Mouse (Mus musculus): ENCODE results near the gene Upk1a. TPM values are rescaled to one million over a fixed set of nuclear protein-coding genes. Genes with fewer than 3 reads are reported as not detected.

Gene Upk1a
- total RNA-seq, 2 experiments from 2014 or later = not detected

Small RNAs within 50 kb of the gene (microRNA-seq; reads per million reads assigned to microRNA genes)
- gene Mir3569 = not detected

Other genes starting within 250 kb of the Upk1a start
- 1 to 10 TPM; 3.3 to 6.3 TPM for gene Tyrobp, start 199.1 kb downstream of the Upk1a start, total RNA-seq (2021)
- gene Hcst, start 193.0 kb downstream of the Upk1a start, total RNA-seq (2021) = not detected
- gene Nfkbid, start 191.1 kb downstream of the Upk1a start, total RNA-seq (2021) = under 1 TPM in 1 of 2 experiments, not detected in 1; 0.11 TPM
- 1 to 10 TPM in 1 of 2 experiments, under 1 TPM in 1; 0.82 to 1.4 TPM for gene Aplp1, start 167.3 kb downstream of the Upk1a start, total RNA-seq (2021)
- gene Kirrel2, start 155.2 kb downstream of the Upk1a start, total RNA-seq (2021) = not detected
- gene Nphs1, start 154.5 kb downstream of the Upk1a start, total RNA-seq (2021) = not detected
- gene Prodh2, start 119.2 kb downstream of the Upk1a start, total RNA-seq (2021) = not detected
- under 1 TPM; 0.27 to 0.47 TPM for gene Arhgap33, start 77.8 kb downstream of the Upk1a start, total RNA-seq (2021)
- 1,000 to 10,000 TPM; 1,641 to 2,096 TPM for gene Hspb6, start 60.7 kb downstream of the Upk1a start, total RNA-seq (2021)
- gene Proser3, start 60.5 kb downstream of the Upk1a start, total RNA-seq (2021) = 1 to 10 TPM; 5.1 to 8.0 TPM
- gene Lin37, start 53.0 kb downstream of the Upk1a start, total RNA-seq (2021) = 1 to 10 TPM; 8.7 to 9.0 TPM
- 10 to 100 TPM; 50.9 to 53.6 TPM for gene U2af1l4, start 49.5 kb downstream of the Upk1a start, total RNA-seq (2021)
- gene Gm49396, start 49.5 kb downstream of the Upk1a start, total RNA-seq (2021) = 1 to 10 TPM; 1.0 to 1.3 TPM
- gene Psenen, start 49.2 kb downstream of the Upk1a start, total RNA-seq (2021) = 100 to 1,000 TPM; 122 to 132 TPM
- gene Igflr1, start 47.4 kb downstream of the Upk1a start, total RNA-seq (2021) = 1 to 10 TPM in 1 of 2 experiments, under 1 TPM in 1; 0.82 to 1.4 TPM
- 10 to 100 TPM; 12.5 to 12.9 TPM for gene Kmt2b, start 24.1 kb downstream of the Upk1a start, total RNA-seq (2021)
- not detected for gene Zbtb32, start 13.9 kb downstream of the Upk1a start, total RNA-seq (2021)
- gene Cox6b1, start 13.3 kb upstream of the Upk1a start, total RNA-seq (2021) = 1,000 to 10,000 TPM; 2,016 to 2,070 TPM
- gene Etv2, start 23.0 kb upstream of the Upk1a start, total RNA-seq (2021) = not detected
- 10 to 100 TPM; 37.6 to 40.7 TPM for gene Rbm42, start 37.5 kb upstream of the Upk1a start, total RNA-seq (2021)
- gene Haus5, start 52.1 kb upstream of the Upk1a start, total RNA-seq (2021) = 1 to 10 TPM; 2.6 to 3.8 TPM
- gene Pmis2, start 58.8 kb upstream of the Upk1a start, total RNA-seq (2021) = 1 to 10 TPM; 2.8 to 3.9 TPM
- not detected for gene 2200002J24Rik, start 86.1 kb upstream of the Upk1a start, total RNA-seq (2021)
- gene Atp4a, start 99.4 kb upstream of the Upk1a start, total RNA-seq (2021) = under 1 TPM in 1 of 2 experiments, not detected in 1; 0.07 TPM
- gene Tmem147, start 116.7 kb upstream of the Upk1a start, total RNA-seq (2021) = 100 to 1,000 TPM; 215 to 233 TPM
- gene Gapdhs, start 130.8 kb upstream of the Upk1a start, total RNA-seq (2021) = not detected
- 1 to 10 TPM; 2.8 to 4.9 TPM for gene Sbsn, start 138.6 kb upstream of the Upk1a start, total RNA-seq (2021)
- gene Dmkn, start 150.9 kb upstream of the Upk1a start, total RNA-seq (2021) = under 1 TPM; 0.46 to 0.97 TPM
- gene Krtdap, start 175.0 kb upstream of the Upk1a start, total RNA-seq (2021) = 1 to 10 TPM in 1 of 2 experiments, not detected in 1; 2.1 TPM
- gene Ffar2, start 210.9 kb upstream of the Upk1a start, total RNA-seq (2021) = under 1 TPM; 0.50 to 0.90 TPM
- gene Ffar3, start 243.3 kb upstream of the Upk1a start, total RNA-seq (2021) = not detected
- gene Ffar1, start 248.7 kb upstream of the Upk1a start, total RNA-seq (2021) = not detected